Mouse (Mus musculus) midbrain, postnatal 0 days (tissue): ENCODE results near the gene Ptprn2. TPM values are rescaled to one million over a fixed set of nuclear protein-coding genes. Genes with fewer than 3 reads are reported as not detected.

Experiments used
- ATAC-seq: fragments of 200-750 bp; cut with Nextera tagmentation; 2 replicates; pipeline ENCODE4 v1.8.0; 2017; ENCODE audit warnings: moderate number of reproducible peaks, mild to moderate bottlenecking, moderate TSS enrichment, moderate library complexity; ENCODE audit not compliant: low FRiP score
- DNase-seq: peaks from one replicate; pipeline ENCODE4 v3.0.0-alpha.2; 2015; ENCODE audit warnings: low spot score
- H3K27ac ChIP-seq: fragments of 300-500 bp; sonication (generic); 2 replicates; pipeline ENCODE4 v1.5.1; 2014; ENCODE audit warnings: low read depth, mild to moderate bottlenecking, low read length, mixed read lengths
- H3K27me3 ChIP-seq: fragments of 300-500 bp; sonication (generic); 2 replicates; pipeline ENCODE4 v1.6.1; 2014; ENCODE audit warnings: low read length, control low read depth, mixed read lengths; ENCODE audit not compliant: insufficient read depth
- H3K36me3 ChIP-seq: fragments of 300-500 bp; sonication (generic); 2 replicates; pipeline ENCODE4 v1.6.1; 2014; ENCODE audit warnings: low read length, control low read depth, mixed read lengths; ENCODE audit not compliant: insufficient read depth
- H3K4me1 ChIP-seq: fragments of 300-500 bp; sonication (generic); 2 replicates; pipeline ENCODE4 v1.6.1; 2014; ENCODE audit warnings: mild to moderate bottlenecking, control low read depth, antibody characterized with exemption, low read length, mixed read lengths; ENCODE audit not compliant: insufficient read depth
- H3K4me2 ChIP-seq: fragments of 300-500 bp; sonication (generic); 2 replicates; pipeline ENCODE4 v1.6.1; 2014; ENCODE audit warnings: low read depth, mild to moderate bottlenecking, low read length, mixed read lengths; ENCODE audit not compliant: poor library complexity, severe bottlenecking
- H3K4me3 ChIP-seq: fragments of 300-500 bp; sonication (generic); 2 replicates; pipeline ENCODE4 v1.5.1; 2014; ENCODE audit warnings: low read depth, mild to moderate bottlenecking, low read length, moderate library complexity
- H3K9ac ChIP-seq: fragments of 300-500 bp; sonication (generic); replicated peaks from 2 replicates; pipeline ENCODE4 v1.6.1; 2014; ENCODE audit warnings: mild to moderate bottlenecking, low read length, moderate library complexity, mixed read lengths; ENCODE audit not compliant: poor library complexity, severe bottlenecking
- H3K9me3 ChIP-seq: fragments of 300-500 bp; sonication (generic); 2 replicates; pipeline ENCODE4 v1.6.1; 2016; ENCODE audit warnings: low read length, control low read depth
- CTCF ChIP-seq: IDR thresholded peaks from 2 replicates; pipeline ENCODE4 v1.5.1; 2016; ENCODE audit warnings: antibody characterized with exemption, mild to moderate bottlenecking
- WGBS: fragments of 180-500 bp; shearing (Covaris S2); extraction: QIAGEN DNeasy Blood & Tissue Kit; methylation state at CpG from one replicate; pipeline ENCODE4 v1.1.7; 2014; 5-methylcytosine and 5-hydroxymethylcytosine counted together
- polyA plus RNA-seq: library from polyadenylated mRNA; unstranded; fragments of >200 nt; fragmentation: Nextera tagmentation; extraction: Ambion mirVana; gene quantifications from 2 replicates; pipeline ENCODE4 v1.2.1, GENCODE M21; 2015
- total RNA-seq: library from RNA; depleted of rRNA; stranded (reverse); fragments of >200 nt; gene quantifications from 2 replicates; pipeline ENCODE4 v1.2.3, GENCODE M21; 2014

Gene Ptprn2
- total and polyA plus RNA-seq, 2 experiments from 2014 or later, result 22.2 to 110 TPM

GRCm38 (mm10) chr12:117024916-117025315 is 539.4 kb downstream of the Ptprn2 start:
- Histone ChIP-seq H3K27ac (peak overlapping the region; percentile 18; the same call in 1 of the 2 replicates), H3K4me3 (no peak overlapping the region), H3K4me2 (no peak overlapping the region), H3K36me3 (no peaks in the 10 kb centered on the region), H3K27me3 (no peaks in the 10 kb centered on the region), H3K9ac (no peak overlapping the region), H3K4me1 (peaks cover 22% of the 10 kb centered on the region), H3K9me3 (no peaks in the 10 kb centered on the region)
- ATAC-seq (no peak), DNase-seq (peak; percentile 84)
- no peak for TF ChIP-seq CTCF
- WGBS, result 58% methylated on average over 4 of the region's 4 CpGs

GRCm38 (mm10) chr12:117025676-117026075 is 540.2 kb downstream of the Ptprn2 start:
- no peaks in the 10 kb centered on the region for H3K27me3 ChIP-seq
- no peak overlapping the region for H3K4me3 ChIP-seq
- H3K9ac ChIP-seq, result no peak overlapping the region
- H3K4me1 ChIP-seq, result peaks cover 22% of the 10 kb centered on the region
- H3K9me3 ChIP-seq, result no peaks in the 10 kb centered on the region
- H3K36me3 ChIP-seq, result no peaks in the 10 kb centered on the region
- H3K4me2 ChIP-seq, result no peak overlapping the region
- DNase-seq (no peak), ATAC-seq (no peak)
- TF ChIP-seq CTCF, result peak; percentile 27
- H3K27ac ChIP-seq, result no peak overlapping the region

GRCm38 (mm10) chr12:117027351-117027750 is 541.8 kb downstream of the Ptprn2 start:
- Histone ChIP-seq H3K4me3 (no peak overlapping the region), H3K4me1 (peaks cover 22% of the 10 kb centered on the region), H3K9me3 (no peaks in the 10 kb centered on the region), H3K27ac (no peak overlapping the region), H3K4me2 (no peak overlapping the region), H3K36me3 (no peaks in the 10 kb centered on the region), H3K9ac (no peak overlapping the region), H3K27me3 (no peaks in the 10 kb centered on the region)
- no peak for TF ChIP-seq CTCF
- ATAC-seq, result no peak
- no peak for DNase-seq
- WGBS, result 95% methylated on average over 6 of the region's 6 CpGs

GRCm38 (mm10) chr12:117028333-117028961 is 542.9 kb downstream of the Ptprn2 start:
- 23% methylated on average over 5 of the region's 5 CpGs for WGBS
- no peak for TF ChIP-seq CTCF
- Histone ChIP-seq H3K9ac (no peak overlapping the region), H3K27ac (peak overlapping the region; percentile 52), H3K36me3 (no peaks in the 10 kb centered on the region), H3K9me3 (no peaks in the 10 kb centered on the region), H3K27me3 (no peaks in the 10 kb centered on the region), H3K4me1 (peaks cover 22% of the 10 kb centered on the region), H3K4me3 (no peak overlapping the region), H3K4me2 (no peak overlapping the region)
- ATAC-seq, result peak; percentile 25
- DNase-seq, result peak; percentile 40

GRCm38 (mm10) chr12:117033172-117033571 is 547.7 kb downstream of the Ptprn2 start:
- Histone ChIP-seq H3K4me1 (peaks cover 10% of the 10 kb centered on the region), H3K36me3 (no peaks in the 10 kb centered on the region), H3K27me3 (no peaks in the 10 kb centered on the region), H3K27ac (no peak overlapping the region), H3K4me3 (no peak overlapping the region), H3K9me3 (no peaks in the 10 kb centered on the region), H3K9ac (no peak overlapping the region), H3K4me2 (no peak overlapping the region)
- ATAC-seq (no peak), DNase-seq (no peak)
- TF ChIP-seq CTCF, result no peak
- 100% methylated on average over 1 of the region's 1 CpGs for WGBS

- Histone ChIP-seq H3K4me3 (no peak overlapping the region), H3K4me2 (no peak overlapping the region), H3K27me3 (no peaks in the 10 kb centered on the region), H3K9ac (no peak overlapping the region), H3K36me3 (no peaks in the 10 kb centered on the region), H3K27ac (no peak overlapping the region), H3K4me1 (peaks cover under 1% of the 10 kb centered on the region; the same call in 1 of the 2 replicates), H3K9me3 (no peaks in the 10 kb centered on the region)
- no peak for TF ChIP-seq CTCF
- no peak for ATAC-seq
- no peak for DNase-seq
- 89% methylated on average over 3 of the region's 3 CpGs for WGBS
These were observed 549.0 kb downstream of the Ptprn2 start for GRCm38 (mm10) chr12:117034506-117034905.
